Mouse (Mus musculus): ENCODE results near the gene Ift140. TPM values are rescaled to one million over a fixed set of nuclear protein-coding genes. Genes with fewer than 3 reads are reported as not detected.

Gene Ift140
- polyA plus RNA-seq (2014; fragmentation: Nextera tagmentation; extraction: Ambion mirVana) = 16.9 and 18.0 TPM in 2 replicates

DNA sequence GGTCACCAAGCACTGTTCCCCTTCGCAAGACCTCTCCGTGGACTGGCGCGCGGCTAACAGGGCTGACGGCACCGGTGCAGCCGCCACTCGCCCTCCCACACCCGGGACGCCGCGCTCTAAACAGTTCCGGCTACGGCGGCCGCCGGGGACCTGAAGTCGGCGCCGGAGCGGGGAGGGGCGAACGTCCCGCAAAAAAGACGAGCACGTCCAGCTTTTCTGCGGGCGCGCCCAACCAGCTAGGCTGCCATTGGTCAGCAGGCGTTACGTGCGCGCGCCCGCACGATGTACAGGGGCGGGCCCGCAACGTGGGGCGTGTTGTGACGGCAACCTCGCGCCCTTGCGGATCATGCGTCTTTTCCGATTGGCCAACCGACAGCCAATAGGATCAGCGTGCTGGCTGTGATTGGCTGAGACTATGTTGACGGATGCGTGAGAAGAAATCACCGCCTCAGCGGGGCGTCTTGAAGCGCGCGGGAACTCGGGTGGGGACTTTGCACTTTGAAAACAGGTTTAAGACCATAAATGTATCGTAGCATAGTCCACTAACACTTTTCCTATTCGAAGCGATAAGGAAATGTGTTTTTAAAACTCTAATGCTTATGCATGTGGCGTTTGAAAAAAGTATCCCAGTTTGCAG is at the start of gene Ift140, which contains the start of gene Cramp1l:
Ift140 (plus strand) TSS at position 431 of the 637 bp plus-strand sequence.
Cramp1l (minus strand) TSS at position 134 of the 637 bp plus-strand sequence.
- DNase-seq (peak; percentile 100), ATAC-seq (ENCODE audit: insufficient read depth) (peak; percentile 98)
- peak within 1 kb of the TSS; percentile 86 for H3K9ac ChIP-seq
- H3K27me3 ChIP-seq (ENCODE audit: insufficient read depth, low read length) = no peaks in the 10 kb centered on the region
- peak within 1 kb of the TSS; percentile 98 for H3K4me3 ChIP-seq (ENCODE audit: low read depth, low read length)
- H3K4me2 ChIP-seq = peak within 1 kb of the TSS; percentile 93
- no peaks in the 10 kb centered on the region for H3K9me3 ChIP-seq (ENCODE audit: low read depth, low read length)
- H3K4me1 ChIP-seq (ENCODE audit: insufficient read depth) = 0 out of 2 replicates have a peak, but pooled peaks cover 4% of the 10 kb centered on the region
- H3K36me3 ChIP-seq (ENCODE audit: insufficient read depth) = peaks cover 17% of the 10 kb centered on the region
- WGBS = under 1% methylated on average over 62 of the region's 62 CpGs
- no peak for TF ChIP-seq CTCF (IDR thresholded peaks at IDR 0.05; ENCODE audit: low read depth)
- peak within 1 kb of the TSS; percentile 86 for H3K27ac ChIP-seq (ENCODE audit: low read depth)

DNA sequence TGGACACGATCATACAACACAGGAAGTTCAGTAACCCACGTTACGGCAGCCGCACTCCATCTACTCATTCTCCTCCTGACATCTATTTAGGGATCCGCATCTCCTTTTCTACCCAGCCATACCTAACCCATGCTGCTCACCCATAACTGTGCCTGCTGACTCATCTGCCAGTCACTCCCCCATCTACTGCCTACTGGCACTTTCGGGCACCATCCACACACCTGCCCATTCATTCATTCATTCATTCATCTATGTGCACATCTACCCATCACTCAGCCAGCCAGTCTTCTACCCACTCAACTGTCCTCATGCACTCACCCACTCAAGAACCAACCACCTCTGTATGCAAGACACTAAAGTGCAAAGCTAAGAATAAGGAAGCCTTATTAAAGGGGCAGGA is 28.7 kb upstream of the Ift140 start:
- H3K4me1 ChIP-seq (ENCODE audit: insufficient read depth) = no peaks in the 10 kb centered on the region
- TF ChIP-seq CTCF (IDR thresholded peaks at IDR 0.05; ENCODE audit: low read depth) = no peak

DNA sequence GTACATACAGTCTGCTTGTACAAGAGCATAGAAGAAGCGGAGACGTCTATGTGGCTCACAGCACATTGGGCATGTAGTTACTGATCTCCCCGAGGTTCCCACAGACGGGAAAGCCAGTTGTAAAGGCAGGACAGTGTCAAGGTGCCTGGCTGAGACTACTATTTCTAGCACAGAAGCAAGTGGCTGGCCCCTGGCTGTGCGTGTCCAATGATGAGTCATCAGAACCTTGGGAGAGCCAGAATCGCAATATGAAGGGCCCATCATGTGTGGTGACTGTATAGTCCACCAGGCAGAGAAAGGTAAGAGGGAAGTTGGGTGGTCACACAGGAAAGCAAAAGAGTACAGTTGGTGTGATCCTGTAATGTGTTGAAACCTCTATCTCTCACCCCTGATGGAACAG is 21.2 kb upstream of the Ift140 start:
- H3K9ac ChIP-seq = no peak overlapping the region
- H3K4me1 ChIP-seq (ENCODE audit: insufficient read depth) = no peaks in the 10 kb centered on the region
- peaks cover 95% of the 10 kb centered on the region for H3K36me3 ChIP-seq (ENCODE audit: insufficient read depth)
- ATAC-seq (ENCODE audit: insufficient read depth) = no peak
- no peaks in the 10 kb centered on the region for H3K27me3 ChIP-seq (ENCODE audit: insufficient read depth, low read length)
- H3K4me3 ChIP-seq (ENCODE audit: low read depth, low read length) = no peak overlapping the region
- TF ChIP-seq CTCF (IDR thresholded peaks at IDR 0.05; ENCODE audit: low read depth) = no peak
- H3K4me2 ChIP-seq = no peak overlapping the region
- no peak for DNase-seq
- no peak overlapping the region for H3K27ac ChIP-seq (ENCODE audit: low read depth)
- no peaks in the 10 kb centered on the region for H3K9me3 ChIP-seq (ENCODE audit: low read depth, low read length)
- 91% methylated on average over 6 of the region's 6 CpGs for WGBS

More for the DNA sequence above, 28.7 kb upstream of the Ift140 start:
- Histone ChIP-seq H3K9me3 (ENCODE audit: low read depth, low read length) (no peaks in the 10 kb centered on the region), H3K27ac (ENCODE audit: low read depth) (no peak overlapping the region), H3K36me3 (ENCODE audit: insufficient read depth) (peaks cover 95% of the 10 kb centered on the region), H3K27me3 (ENCODE audit: insufficient read depth, low read length) (no peaks in the 10 kb centered on the region), H3K4me2 (no peak overlapping the region), H3K4me3 (ENCODE audit: low read depth, low read length) (no peak overlapping the region), H3K9ac (no peak overlapping the region)
- ATAC-seq (ENCODE audit: insufficient read depth) = no peak
- 93% methylated on average over 6 of the region's 6 CpGs for WGBS
- no peak for DNase-seq

DNA sequence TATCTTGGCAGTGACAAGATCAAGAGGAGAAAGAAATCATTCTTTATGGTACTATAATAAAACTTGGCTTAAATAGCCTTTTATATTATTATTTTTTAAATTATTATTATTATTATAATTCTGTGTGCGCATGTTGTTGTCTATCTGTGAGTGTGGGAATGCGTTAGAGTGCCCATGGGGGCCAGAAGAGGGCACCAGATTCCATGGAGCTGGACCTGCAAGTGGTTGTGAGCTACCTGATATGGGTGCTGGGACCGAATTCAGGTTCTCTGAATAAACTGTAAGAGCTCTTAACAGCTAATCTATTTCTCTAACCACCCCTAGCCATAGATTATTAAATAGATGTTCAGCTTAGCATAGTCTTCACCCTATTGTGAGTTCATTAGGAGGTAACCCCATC is 10.8 kb upstream of the Ift140 start:
- Histone ChIP-seq H3K36me3 (ENCODE audit: insufficient read depth) (peaks cover 75% of the 10 kb centered on the region), H3K4me1 (ENCODE audit: insufficient read depth) (no peaks in the 10 kb centered on the region), H3K9ac (no peak overlapping the region), H3K27ac (ENCODE audit: low read depth) (no peak overlapping the region), H3K9me3 (ENCODE audit: low read depth, low read length) (no peaks in the 10 kb centered on the region), H3K4me3 (ENCODE audit: low read depth, low read length) (no peak overlapping the region), H3K4me2 (no peak overlapping the region), H3K27me3 (ENCODE audit: insufficient read depth, low read length) (no peaks in the 10 kb centered on the region)
- DNase-seq (no peak), ATAC-seq (ENCODE audit: insufficient read depth) (no peak)
- no peak for TF ChIP-seq CTCF (IDR thresholded peaks at IDR 0.05; ENCODE audit: low read depth)
- 97% methylated on average over 3 of the region's 3 CpGs for WGBS

DNA sequence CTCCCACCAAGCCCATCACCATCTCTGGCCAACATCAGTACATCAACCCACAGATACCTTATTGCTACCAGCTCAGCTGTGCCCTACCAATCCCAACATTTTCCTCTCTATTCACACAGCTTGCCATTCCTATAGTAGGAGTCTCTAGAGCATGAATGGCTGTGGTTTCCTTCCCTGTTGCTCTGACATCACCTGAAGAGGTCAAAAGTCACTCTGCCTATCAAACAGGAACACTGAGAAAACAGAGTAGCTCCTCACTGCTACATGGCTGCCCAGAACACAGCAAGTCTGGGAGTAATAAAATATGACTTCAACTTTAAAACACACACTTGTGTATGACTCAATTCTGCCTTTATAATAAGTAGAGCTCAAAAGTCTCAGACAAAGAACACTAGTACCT is 8.4 kb upstream of the Ift140 start:
- Histone ChIP-seq H3K27me3 (ENCODE audit: insufficient read depth, low read length) (no peaks in the 10 kb centered on the region), H3K4me1 (ENCODE audit: insufficient read depth) (no peaks in the 10 kb centered on the region), H3K36me3 (ENCODE audit: insufficient read depth) (peaks cover 77% of the 10 kb centered on the region), H3K4me3 (ENCODE audit: low read depth, low read length) (no peak overlapping the region), H3K27ac (ENCODE audit: low read depth) (no peak overlapping the region), H3K9ac (no peak overlapping the region), H3K4me2 (no peak overlapping the region), H3K9me3 (ENCODE audit: low read depth, low read length) (no peaks in the 10 kb centered on the region)
- TF ChIP-seq CTCF (IDR thresholded peaks at IDR 0.05; ENCODE audit: low read depth) = no peak
- DNase-seq (no peak), ATAC-seq (ENCODE audit: insufficient read depth) (no peak)

DNA sequence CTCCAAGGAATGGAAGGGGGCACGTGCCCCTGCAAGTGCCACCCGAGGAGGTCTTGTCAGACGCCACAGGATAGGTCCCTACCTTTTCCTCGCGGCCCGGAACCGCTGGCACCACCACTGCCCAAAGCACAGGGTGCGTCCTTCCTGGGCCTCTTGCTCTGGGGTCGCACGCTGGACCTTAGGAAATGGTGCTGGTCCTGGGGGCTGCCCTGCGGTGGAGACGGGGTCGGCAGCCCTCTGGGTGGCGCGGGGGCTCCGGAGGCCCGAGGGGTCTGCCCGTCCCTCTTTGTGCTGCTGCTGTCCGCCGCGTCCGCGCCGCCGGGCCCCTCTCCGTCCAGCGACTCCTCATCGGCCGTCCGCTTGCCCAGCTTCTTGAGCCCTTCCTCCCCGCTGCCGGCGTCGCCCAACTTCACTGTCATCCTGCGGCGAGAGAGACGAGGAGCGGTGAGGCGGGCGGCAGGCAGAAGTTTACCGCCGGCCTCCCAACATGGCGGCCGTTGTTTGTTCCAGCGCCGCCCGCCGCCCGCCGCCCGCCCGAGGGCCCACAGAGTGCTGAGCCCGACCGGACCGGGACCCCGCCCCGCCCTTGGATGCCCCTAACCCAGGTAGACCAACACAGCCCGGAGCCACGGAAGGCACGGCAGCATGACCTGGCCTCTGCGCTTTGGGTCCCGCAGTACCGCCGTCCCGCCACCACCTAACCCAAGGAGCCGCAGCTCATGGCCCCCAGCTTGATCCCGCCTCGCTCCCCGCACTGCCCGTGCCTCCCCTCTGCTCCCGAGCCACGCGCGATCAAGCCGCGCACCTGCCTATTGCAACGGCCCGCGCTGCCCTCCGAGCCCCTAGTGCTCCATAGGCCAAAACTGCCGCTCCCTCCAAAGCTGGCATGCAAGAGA is 2.0 kb upstream of the Ift140 start:
- Histone ChIP-seq H3K27ac (ENCODE audit: low read depth) (peak overlapping the region; percentile 82), H3K27me3 (ENCODE audit: insufficient read depth, low read length) (no peaks in the 10 kb centered on the region), H3K36me3 (ENCODE audit: insufficient read depth) (peaks cover 34% of the 10 kb centered on the region), H3K4me1 (ENCODE audit: insufficient read depth) (0 out of 2 replicates have a peak, but pooled peaks cover 4% of the 10 kb centered on the region), H3K9ac (peak overlapping the region; percentile 86), H3K9me3 (ENCODE audit: low read depth, low read length) (no peaks in the 10 kb centered on the region), H3K4me2 (peak overlapping the region; percentile 90), H3K4me3 (ENCODE audit: low read depth, low read length) (peak overlapping the region; percentile 98)
- TF ChIP-seq CTCF (IDR thresholded peaks at IDR 0.05; ENCODE audit: low read depth) = peak; percentile 13; the same call in 1 of the 2 replicates
- 1% methylated on average over 81 of the region's 81 CpGs for WGBS
- DNase-seq (peak; percentile 52), ATAC-seq (ENCODE audit: insufficient read depth) (no peak)
